27 mouse cellular contexts compared by ENCODE assay signal in the genomic region with DNA sequence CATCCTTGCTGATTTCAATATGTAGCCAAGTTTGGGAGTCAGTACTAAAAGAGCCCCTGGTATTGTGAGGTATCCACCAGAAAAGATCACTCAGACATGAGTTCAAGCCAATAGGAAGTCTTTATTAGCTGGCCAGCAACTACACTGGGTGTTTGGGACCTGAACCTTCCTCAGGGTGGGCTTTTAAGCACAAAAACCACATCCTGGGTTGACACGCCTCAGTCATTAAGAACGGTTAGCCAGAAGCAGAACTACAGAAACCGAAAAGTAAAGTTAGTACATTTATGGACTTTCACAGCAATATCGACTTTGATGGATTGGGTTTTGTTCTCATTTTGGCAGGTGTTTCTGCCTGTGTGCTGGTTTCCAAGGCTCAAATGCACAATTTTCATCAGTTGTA.
DNase-seq lines count a peak whose midpoint lies in the region; ATAC-seq and TF ChIP-seq lines count a peak whose summit lies in the region.
"Had no signal": no experiment of that assay in that cellular context is flagged by ENCODE, and none has a peak within 500 bp of the region (broad histone marks: within the 10 kb centered on the region; RNA-seq: fewer than 3 reads in every experiment).

No protein-coding gene starts in this region.

- 0 out of 2 replicates have a peak, but pooled peaks have one; percentile 28 for ATAC-seq in liver, postnatal 0 days
- no peak for ATAC-seq in liver, embryonic 12.5 days
- peak; percentile 35 for ATAC-seq in megakaryocyte, adult 5-6 weeks (ENCODE audit: poor library complexity, severe bottlenecking)
- ATAC-seq: forebrain, embryonic 14.5 days; forebrain, postnatal 0 days; hindbrain, postnatal 0 days; Patski had no signal

- no peak for DNase-seq in liver, postnatal 0 days
- DNase-seq in spleen, postnatal 36 days (ENCODE audit: low spot score in 2 of 2): peak; percentile 65 to 72
- no peak for DNase-seq in spleen, adult 18-20 months
- peak; percentile 67 for DNase-seq in splenic B cell, adult 2 months (ENCODE audit: low read depth, low spot score)
- no peak for DNase-seq in adrenal gland, adult 2 months
- no peak for DNase-seq in heart, postnatal 4 days
- DNase-seq: adrenal gland, postnatal 14 days; cerebellum, adult 11 months; cerebellum, adult 2 months; cerebellum, adult 9-11 months; cerebellum, postnatal 25 days; forebrain, postnatal 0 days; gastrocnemius, postnatal 25 days; heart, adult 18-20 months; heart, postnatal 10 days; heart, postnatal 36 days had no signal

- no peaks in the 10 kb centered on the region for H3K36me3 ChIP-seq in liver, postnatal 0 days (replicated peaks; ENCODE audit: insufficient read depth, low read length)
- no peaks in the 10 kb centered on the region for H3K36me3 ChIP-seq in liver, embryonic 12.5 days
- no peaks in the 10 kb centered on the region for H3K36me3 ChIP-seq in splenic B cell, adult 2 months (ENCODE audit: control insufficient read depth, insufficient read depth, low read length, poor library complexity, severe bottlenecking)
- H3K36me3 ChIP-seq: embryonic facial prominence, embryonic 12.5 days; embryonic facial prominence, embryonic 15.5 days; G1E; heart, embryonic 12.5 days; heart, embryonic 15.5 days had no signal

- no peaks in the 10 kb centered on the region for H3K27me3 ChIP-seq in liver, postnatal 0 days (ENCODE audit: insufficient read depth, low read length)
- H3K27me3 ChIP-seq in liver, embryonic 12.5 days (replicated peaks): no peaks in the 10 kb centered on the region
- no peaks in the 10 kb centered on the region for H3K27me3 ChIP-seq in splenic B cell, adult 2 months (ENCODE audit: control insufficient read depth, insufficient read depth, low read length, poor library complexity, severe bottlenecking)
- H3K27me3 ChIP-seq: embryonic facial prominence, embryonic 12.5 days; embryonic facial prominence, embryonic 15.5 days; heart, embryonic 12.5 days; heart, embryonic 15.5 days; Patski had no signal

- H3K27ac ChIP-seq in liver, postnatal 0 days (ENCODE audit: low read depth): peak overlapping the region; percentile 40; the same call in 1 of the 2 replicates
- no peak overlapping the region for H3K27ac ChIP-seq in liver, embryonic 12.5 days
- H3K27ac ChIP-seq: embryonic facial prominence, embryonic 12.5 days; embryonic facial prominence, embryonic 15.5 days; heart, embryonic 15.5 days; hindbrain, embryonic 14.5 days; hindbrain, postnatal 0 days had no signal

- no peak; the same call in 1 of the 2 replicates for TF ChIP-seq EP300 in liver, postnatal 0 days (IDR thresholded peaks at IDR 0.05; ENCODE audit: low read depth)

- WGBS in liver, postnatal 0 days (ENCODE audit: insufficient replicate concordance): 52% methylated on average over 4 of the region's 4 CpGs
- 61% methylated on average over 4 of the region's 4 CpGs for WGBS in liver, embryonic 12.5 days (ENCODE audit: insufficient replicate concordance)

- no peaks in the 10 kb centered on the region for H3K9me3 ChIP-seq in liver, postnatal 0 days (ENCODE audit: low read length)
- no peaks in the 10 kb centered on the region for H3K9me3 ChIP-seq in liver, embryonic 12.5 days (replicated peaks)
- H3K9me3 ChIP-seq: embryonic facial prominence, embryonic 12.5 days; embryonic facial prominence, embryonic 15.5 days; G1E; heart, embryonic 12.5 days; heart, embryonic 15.5 days had no signal

- no peak for TF ChIP-seq CTCF in liver, postnatal 0 days (IDR thresholded peaks at IDR 0.05; ENCODE audit: low read depth)

- H3K4me1 ChIP-seq in liver, postnatal 0 days (ENCODE audit: insufficient read depth): peaks cover 8% of the 10 kb centered on the region; the same call in 1 of the 2 replicates
- H3K4me1 ChIP-seq in liver, embryonic 12.5 days: no peaks in the 10 kb centered on the region
- H3K4me1 ChIP-seq: embryonic facial prominence, embryonic 12.5 days; embryonic facial prominence, embryonic 15.5 days; heart, embryonic 12.5 days; heart, embryonic 15.5 days had no signal

- H3K4me2 ChIP-seq in liver, postnatal 0 days (ENCODE audit: low read depth, low read length): no peak overlapping the region
- no peak overlapping the region for H3K4me2 ChIP-seq in liver, embryonic 12.5 days
- H3K4me2 ChIP-seq: embryonic facial prominence, embryonic 12.5 days; embryonic facial prominence, embryonic 15.5 days; heart, embryonic 12.5 days; heart, embryonic 15.5 days; hindbrain, embryonic 14.5 days had no signal

- no peak overlapping the region for H3K4me3 ChIP-seq in liver, postnatal 0 days (ENCODE audit: low read depth, low read length)
- no peak overlapping the region for H3K4me3 ChIP-seq in liver, embryonic 12.5 days
- H3K4me3 ChIP-seq: embryonic facial prominence, embryonic 12.5 days; embryonic facial prominence, embryonic 15.5 days; heart, embryonic 12.5 days; heart, embryonic 15.5 days had no signal

- no peak overlapping the region for H3K9ac ChIP-seq in liver, postnatal 0 days (replicated peaks)
- no peak overlapping the region for H3K9ac ChIP-seq in liver, embryonic 12.5 days
- H3K9ac ChIP-seq: embryonic facial prominence, embryonic 12.5 days; embryonic facial prominence, embryonic 15.5 days; forebrain, postnatal 0 days; heart, embryonic 12.5 days; heart, embryonic 15.5 days; hindbrain, embryonic 14.5 days had no signal

Comparison
In these comparisons a context has a peak if more than half of its experiments do, and no peak if none do; other contexts are left out.
1. DNase-seq: peak in spleen, postnatal 36 days (2 of 2) and splenic B cell, adult 2 months (single experiment); none in liver, postnatal 0 days (single experiment), spleen, adult 18-20 months (0 of 2), adrenal gland, adult 2 months (single experiment) and heart, postnatal 4 days (single experiment).